Mouse (Mus musculus) CH12.LX (cell line): Measurements from ENCODE around the gene Hpcal1. TPM values are rescaled to one million over a fixed set of nuclear protein-coding genes. Genes with fewer than 3 reads are reported as not detected.

Experiments
- DNase-seq: peaks from one replicate; pipeline ENCODE4 v3.0.0-alpha.2; 2013; ENCODE audit errors: extremely low read depth
- H3K27ac ChIP-seq: 2 replicates; pipeline ENCODE4 v1.5.1; 2012; ENCODE audit warnings: low read depth, mild to moderate bottlenecking, control low read depth, moderate library complexity; ENCODE audit not compliant: insufficient read depth
- H3K27me3 ChIP-seq: replicated peaks from 2 replicates; pipeline ENCODE3; 2012; ENCODE audit warnings: inconsistent platforms
- H3K36me3 ChIP-seq, 2 experiments: replicated peaks in 1 of 2; 2 replicates each; pipeline versions ENCODE3 to v1.6.1; 2012; ENCODE audit warnings: inconsistent platforms in 1 of 2, low read length in 1 of 2, mild to moderate bottlenecking in 1 of 2, mixed read lengths in 1 of 2, moderate library complexity in 1 of 2; ENCODE audit not compliant: control insufficient read depth in 1 of 2, insufficient read depth in 1 of 2
- H3K4me1 ChIP-seq, 2 experiments: 2 replicates each; pipeline ENCODE4 v1.6.1; 2012; ENCODE audit warnings: inconsistent platforms in 1 of 2, moderate library complexity in 1 of 2; ENCODE audit not compliant: insufficient read depth in 2 of 2, control insufficient read depth in 1 of 2
- H3K4me2 ChIP-seq: 2 replicates; pipeline ENCODE4 v1.6.1; 2012; ENCODE audit warnings: low read depth, mild to moderate bottlenecking, control low read depth; ENCODE audit not compliant: poor library complexity, insufficient read depth, severe bottlenecking
- H3K4me3 ChIP-seq, 3 experiments: fragments of 150-350 bp in 1 of 3; sonication (generic) in 1 of 3; replicated peaks in 1 of 3; 2 replicates each; pipeline versions ENCODE3 to v1.5.1; 2011 to 2012; ENCODE audit warnings: low read depth in 2 of 3, low read length in 2 of 3, mild to moderate bottlenecking in 2 of 3, moderate library complexity in 2 of 3, control low read depth in 1 of 3, improper control_type of control experiment in 1 of 3, inconsistent platforms in 1 of 3, mixed read lengths in 1 of 3; ENCODE audit not compliant: poor library complexity in 1 of 3
- H3K79me2 ChIP-seq: replicated peaks from 2 replicates; pipeline ENCODE4 v1.6.1; 2012; ENCODE audit warnings: mild to moderate bottlenecking, moderate library complexity; ENCODE audit not compliant: control insufficient read depth, poor library complexity, insufficient read depth, severe bottlenecking; ENCODE audit errors: extremely low read depth
- H3K9ac ChIP-seq: 2 replicates; pipeline ENCODE4 v1.6.1; 2012; ENCODE audit warnings: low read depth, mild to moderate bottlenecking, control low read depth, moderate library complexity; ENCODE audit not compliant: insufficient read depth
- H3K9me3 ChIP-seq: replicated peaks from 2 replicates; pipeline ENCODE3; 2012; ENCODE audit warnings: low read length, inconsistent platforms, mixed read lengths
- CHD1 ChIP-seq: IDR thresholded peaks from 2 replicates; pipeline ENCODE4 v1.6.1; 2012; ENCODE audit warnings: low read depth, low read length, improper control_type of control experiment, inconsistent platforms
- CHD2 ChIP-seq: IDR thresholded peaks from 2 replicates; pipeline ENCODE4 v1.6.1; 2011; ENCODE audit warnings: low read length, improper control_type of control experiment
- CTCF ChIP-seq, 2 experiments: IDR thresholded peaks in 1 of 2; conservative IDR thresholded peaks in 1 of 2; 2 replicates each; pipeline ENCODE4 v1.5.1; 2011 to 2012; ENCODE audit warnings: low read depth in 2 of 2, low read length in 2 of 2, improper control_type of control experiment in 1 of 2, inconsistent platforms in 1 of 2, mild to moderate bottlenecking in 1 of 2, moderate library complexity in 1 of 2
- EP300 ChIP-seq: IDR thresholded peaks from 2 replicates; pipeline ENCODE4 v1.6.1; 2011; ENCODE audit warnings: low read length, improper control_type of control experiment
- ETS1 ChIP-seq: conservative IDR thresholded peaks from 2 replicates; pipeline ENCODE4 v1.6.1; 2012; ENCODE audit warnings: low read depth, mild to moderate bottlenecking, inconsistent platforms, low read length, improper control_type of control experiment, moderate library complexity
- IRF4 ChIP-seq: IDR thresholded peaks from 2 replicates; pipeline ENCODE4 v1.6.1; 2014; ENCODE audit warnings: low read depth, mild to moderate bottlenecking, inconsistent platforms, low read length, improper control_type of control experiment
- JUN ChIP-seq: IDR thresholded peaks from 2 replicates; pipeline ENCODE4 v1.6.1; 2011; ENCODE audit warnings: low read depth, mild to moderate bottlenecking, low read length, improper control_type of control experiment, moderate library complexity; ENCODE audit not compliant: insufficient read depth
- KAT2A ChIP-seq: IDR thresholded peaks from 2 replicates; pipeline ENCODE4 v1.6.1; 2012; ENCODE audit warnings: low read length, improper control_type of control experiment, inconsistent platforms; ENCODE audit not compliant: insufficient replicate concordance
- MAFK ChIP-seq: IDR thresholded peaks from 2 replicates; pipeline ENCODE4 v1.6.1; 2011; ENCODE audit warnings: low read length, improper control_type of control experiment; ENCODE audit not compliant: insufficient replicate concordance
- MYC ChIP-seq: IDR thresholded peaks from 2 replicates; pipeline ENCODE4 v1.6.1; 2011; ENCODE audit warnings: low read depth, mild to moderate bottlenecking, improper control_type of control experiment, low read length
- NELFE ChIP-seq: IDR thresholded peaks from 2 replicates; pipeline ENCODE4 v1.6.1; 2011; ENCODE audit warnings: low read depth, low read length, improper control_type of control experiment
- NRF1 ChIP-seq: IDR thresholded peaks from 2 replicates; pipeline ENCODE4 v1.6.1; 2014; ENCODE audit warnings: low read depth, mild to moderate bottlenecking, inconsistent platforms, low read length, improper control_type of control experiment, moderate library complexity
- PAX5 ChIP-seq: IDR thresholded peaks from 2 replicates; pipeline ENCODE4 v1.6.1; 2012; ENCODE audit warnings: low read length, inconsistent platforms, mixed read lengths
- POLR2AphosphoS2 ChIP-seq: IDR thresholded peaks from 2 replicates; pipeline ENCODE4 v1.6.1; 2011; ENCODE audit warnings: low read depth, low read length, improper control_type of control experiment
- RCOR1 ChIP-seq: conservative IDR thresholded peaks from 2 replicates; pipeline ENCODE4 v1.6.1; 2012; ENCODE audit warnings: low read depth, mild to moderate bottlenecking, inconsistent platforms, low read length, improper control_type of control experiment
- SMC3 ChIP-seq: IDR thresholded peaks from 2 replicates; pipeline ENCODE4 v1.6.1; 2011; ENCODE audit warnings: low read depth, low read length, improper control_type of control experiment
- TBP ChIP-seq: conservative IDR thresholded peaks from 2 replicates; pipeline ENCODE4 v1.6.1; 2011; ENCODE audit warnings: low read depth, low read length, improper control_type of control experiment
- ZC3H11A ChIP-seq: IDR thresholded peaks from 2 replicates; pipeline ENCODE4 v1.6.1; 2012; ENCODE audit warnings: low read depth, mild to moderate bottlenecking, inconsistent platforms, low read length, improper control_type of control experiment
- ZKSCAN1 ChIP-seq: IDR thresholded peaks from 2 replicates; pipeline ENCODE4 v1.6.1; 2012; ENCODE audit warnings: low read depth, inconsistent platforms, low read length, improper control_type of control experiment, borderline replicate concordance
- ZNF384 ChIP-seq: IDR thresholded peaks from 2 replicates; pipeline ENCODE4 v1.6.1; 2012; ENCODE audit warnings: low read depth, low read length, improper control_type of control experiment, inconsistent platforms
- dilution Hi-C: fragments of 300-500 bp; cut with MboI; formaldehyde crosslinking; loops from 2 replicates; pipeline ENCODE4 v1.14.3; 2020; ENCODE audit warnings: low sequenced_read_pairs; ENCODE audit not compliant: extremely low pct_unique_long_range_greater_than_20kb, extremely low pct_ligation_motif_present
- in situ Hi-C: fragments of 300-500 bp; cut with MboI; formaldehyde crosslinking; loops from 3 replicates; pipeline ENCODE4 v1.14.3; 2019; ENCODE audit warnings: low sequenced_read_pairs, low pct_ligation_motif_present, low pct_unique_long_range_greater_than_20kb, mixed read lengths
- polyA plus RNA-seq: library from polyadenylated mRNA; unstranded; fragments of >175 nt; gene quantifications from 2 replicates; pipeline ENCODE4 v1.2.1, GENCODE M21; 2012; ENCODE audit warnings: low read depth; ENCODE audit not compliant: insufficient read length
- total RNA-seq, 2 experiments: library from RNA; depleted of rRNA; stranded (reverse); fragments of 300-350 nt in 1 of 2; fragments of >200 nt in 1 of 2; gene quantifications; 2 replicates each; pipeline ENCODE4 v1.2.3; 2012 to 2014

The Hpcal1 gene
- total and polyA plus RNA-seq, 3 experiments: 4.9 to 5.5 (median 4.9) TPM

DNA sequence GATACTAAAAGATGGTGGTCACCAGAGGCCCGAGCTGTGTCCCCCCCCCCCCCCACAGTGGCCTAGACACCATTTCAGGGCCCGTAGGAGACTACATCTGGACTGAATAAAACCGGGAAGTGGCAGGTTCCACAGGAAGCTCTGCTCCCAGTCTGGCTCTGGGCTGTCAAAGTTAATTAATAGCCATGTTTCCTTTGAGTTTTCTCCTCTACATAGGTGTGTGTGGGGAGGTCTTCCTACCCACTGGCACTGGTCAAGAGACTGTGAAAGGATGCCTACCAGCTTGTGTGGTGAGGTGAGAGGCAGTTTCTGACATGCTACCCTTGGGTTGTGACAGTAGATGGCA is 20.1 kb downstream of the Hpcal1 start:
- in situ Hi-C loops (no loop called here), dilution Hi-C loops (no loop called here)
- Histone ChIP-seq H3K4me2 (no peak overlapping the region), H3K4me1 (peaks cover 5 to 14% of the 10 kb centered on the region in 2 experiments; a peak in 3 of 4 replicates), H3K27ac (no peak overlapping the region), H3K4me3 (no peak overlapping the region), H3K9ac (no peak overlapping the region), H3K79me2 (no peaks in the 10 kb centered on the region), H3K36me3 (no peaks in the 10 kb centered on the region), H3K9me3 (no peaks in the 10 kb centered on the region), H3K27me3 (no peaks in the 10 kb centered on the region)
- TF ChIP-seq MAFK: no peak
- no peak for TF ChIP-seq SMC3
- TF ChIP-seq NRF1: no peak
- no peak for TF ChIP-seq CHD2
- no peak for TF ChIP-seq PAX5
- no peak for TF ChIP-seq ZKSCAN1
- TF ChIP-seq CTCF (conservative IDR thresholded peaks at IDR 0.05 in 1 of 2, IDR thresholded peaks at IDR 0.05 in 1 of 2; ENCODE audit: low read depth in 2 of 2, low read length in 2 of 2): no peak
- no peak for TF ChIP-seq EP300
- no peak for TF ChIP-seq MYC
- TF ChIP-seq JUN: no peak
- TF ChIP-seq RCOR1: no peak
- no peak for TF ChIP-seq CHD1
- TF ChIP-seq POLR2AphosphoS2: no peak
- no peak for TF ChIP-seq NELFE
- no peak for TF ChIP-seq TBP
- no peak for TF ChIP-seq IRF4
- TF ChIP-seq ZNF384: no peak
- TF ChIP-seq ETS1: no peak
- no peak for TF ChIP-seq ZC3H11A
- TF ChIP-seq KAT2A: no peak
- no peak for DNase-seq

GRCm38 (mm10) chr12:17711731-17712388 is 21.2 kb downstream of the Hpcal1 start:
- no peaks in the 10 kb centered on the region for H3K27me3 ChIP-seq
- dilution Hi-C loops: no loop called here
- no peak overlapping the region for H3K4me2 ChIP-seq
- H3K9me3 ChIP-seq: no peaks in the 10 kb centered on the region
- no peak for TF ChIP-seq MAFK
- TF ChIP-seq KAT2A: no peak
- no peak overlapping the region for H3K27ac ChIP-seq
- no peaks in the 10 kb centered on the region for H3K36me3 ChIP-seq
- in situ Hi-C loops: no loop called here
- H3K4me1 ChIP-seq: peaks cover 5 to 19% of the 10 kb centered on the region in 2 experiments; a peak in 3 of 4 replicates
- DNase-seq: no peak
- H3K9ac ChIP-seq: no peak overlapping the region
- H3K79me2 ChIP-seq: no peaks in the 10 kb centered on the region
- no peak overlapping the region for H3K4me3 ChIP-seq
